Mouse (Mus musculus): Measurements from ENCODE around the gene H2-DMa.

The H2-DMa gene

GRCm38 (mm10) chr17:34102831-34103230, 16.5 kb upstream of the H2-DMa start:
- peak; percentile 81 for DNase-seq (ENCODE audit: low read depth, low spot score)

GRCm38 (mm10) chr17:34104804-34105203, 14.5 kb upstream of the H2-DMa start:
- peak; percentile 74 for DNase-seq (ENCODE audit: low read depth, low spot score)

GRCm38 (mm10) chr17:34106555-34106954, 12.8 kb upstream of the H2-DMa start:
- no peak for DNase-seq (ENCODE audit: low read depth, low spot score)

- no peak for DNase-seq (ENCODE audit: low read depth, low spot score)
Measured at GRCm38 (mm10) chr17:34107109-34107867, 12.1 kb upstream of the H2-DMa start.

GRCm38 (mm10) chr17:34108460-34108859, 10.9 kb upstream of the H2-DMa start:
- DNase-seq (ENCODE audit: low read depth, low spot score), result no peak

GRCm38 (mm10) chr17:34109038-34109805, 10.1 kb upstream of the H2-DMa start:
- no peak for DNase-seq (ENCODE audit: low read depth, low spot score)

- no peak for DNase-seq (ENCODE audit: low read depth, low spot score)
Measured at GRCm38 (mm10) chr17:34109806-34110195, 9.5 kb upstream of the H2-DMa start.

- no peak for DNase-seq (ENCODE audit: low read depth, low spot score)
Measured at GRCm38 (mm10) chr17:34110309-34110708, 9.0 kb upstream of the H2-DMa start.

- DNase-seq (ENCODE audit: low read depth, low spot score), result no peak
Measured at GRCm38 (mm10) chr17:34114114-34114513, 5.2 kb upstream of the H2-DMa start.

- DNase-seq (ENCODE audit: low read depth, low spot score), result no peak
Measured at GRCm38 (mm10) chr17:34116736-34117370, 2.5 kb upstream of the H2-DMa start.

GRCm38 (mm10) chr17:34117421-34118112, 1.8 kb upstream of the H2-DMa start:
- peak; percentile 34 for DNase-seq (ENCODE audit: low read depth, low spot score)

GRCm38 (mm10) chr17:34118113-34118872, 1.0 kb upstream of the H2-DMa start:
- peak; percentile 61 for DNase-seq (ENCODE audit: low read depth, low spot score)

- DNase-seq (ENCODE audit: low read depth, low spot score), result no peak
Measured at GRCm38 (mm10) chr17:34118873-34119248, 480 bp upstream of the H2-DMa start.

GRCm38 (mm10) chr17:34120180-34120723, 911 bp downstream of the H2-DMa start:
- DNase-seq (ENCODE audit: low read depth, low spot score), result peak; percentile 95

GRCm38 (mm10) chr17:34120814-34121171, 1.5 kb downstream of the H2-DMa start:
- peak; percentile 89 for DNase-seq (ENCODE audit: low read depth, low spot score)

GRCm38 (mm10) chr17:34121172-34121878, 2.0 kb downstream of the H2-DMa start:
- peak; percentile 75 for DNase-seq (ENCODE audit: low read depth, low spot score)

GRCm38 (mm10) chr17:34121879-34122187, 2.5 kb downstream of the H2-DMa start:
- DNase-seq (ENCODE audit: low read depth, low spot score), result no peak

GRCm38 (mm10) chr17:34122188-34122984, 3.0 kb downstream of the H2-DMa start, which contains the start of gene Brd2:
Brd2 (minus strand) TSS chr17:34122634.
- peak; percentile 100 for DNase-seq (ENCODE audit: low read depth, low spot score)

- no peak for DNase-seq (ENCODE audit: low read depth, low spot score)
Measured at GRCm38 (mm10) chr17:34123111-34123510, 3.8 kb downstream of the H2-DMa start.

Measured in A20 (cell line).